Mouse (Mus musculus): ENCODE results near the gene Akr1b10.

- TF ChIP-seq CTCF (IDR thresholded peaks at IDR 0.05; ENCODE audit: insufficient read depth, low read depth, low read length) (no peak), POLR2A (IDR thresholded peaks at IDR 0.05; ENCODE audit: insufficient read depth, low read depth, low read length) (no peak)
These were observed 10.2 kb upstream of the Akr1b10 start for GRCm38 (mm10) chr6:34373841-34374240.
